Mouse (Mus musculus) intestine, embryonic 14.5 days (tissue): ENCODE results near the gene Tasp1. TPM values are rescaled to one million over a fixed set of nuclear protein-coding genes. Genes with fewer than 3 reads are reported as not detected.

ENCODE experiments used
- ATAC-seq: fragments of 200-750 bp; cut with Nextera tagmentation; replicated peaks from 2 replicates; pipeline ENCODE4 v1.8.0; 2017; ENCODE audit warnings: low read depth, moderate number of reproducible peaks, moderate TSS enrichment, moderate library complexity; ENCODE audit not compliant: low FRiP score, low TSS enrichment
- DNase-seq: peaks from one replicate; pipeline ENCODE4 v3.0.0-alpha.2; 2018; ENCODE audit warnings: low spot score
- H3K27ac ChIP-seq: fragments of 300-500 bp; sonication (generic); 2 replicates; pipeline ENCODE4 v1.5.1; 2014; ENCODE audit warnings: low read depth, mild to moderate bottlenecking, control low read depth
- H3K27me3 ChIP-seq: fragments of 300-500 bp; sonication (generic); replicated peaks from 2 replicates; pipeline ENCODE4 v1.6.1; 2014; ENCODE audit warnings: low read length, control low read depth; ENCODE audit not compliant: control insufficient read depth, insufficient read depth
- H3K36me3 ChIP-seq: fragments of 300-500 bp; sonication (generic); 2 replicates; pipeline ENCODE4 v1.6.1; 2014; ENCODE audit warnings: low read length, control low read depth; ENCODE audit not compliant: control insufficient read depth, insufficient read depth
- H3K4me1 ChIP-seq: fragments of 300-500 bp; sonication (generic); replicated peaks from 2 replicates; pipeline ENCODE4 v1.6.1; 2014; ENCODE audit warnings: low read length, control low read depth, mixed read lengths; ENCODE audit not compliant: control insufficient read depth, insufficient read depth
- H3K4me2 ChIP-seq: fragments of 300-500 bp; sonication (generic); 2 replicates; pipeline ENCODE4 v1.6.1; 2014; ENCODE audit warnings: low read length
- H3K4me3 ChIP-seq: fragments of 300-500 bp; sonication (generic); 2 replicates; pipeline ENCODE4 v1.5.1; 2014; ENCODE audit warnings: low read depth, low read length, control low read depth, mixed read lengths
- H3K9ac ChIP-seq: fragments of 300-500 bp; sonication (generic); 2 replicates; pipeline ENCODE4 v1.6.1; 2014; ENCODE audit warnings: mild to moderate bottlenecking, low read length
- H3K9me3 ChIP-seq: fragments of 300-500 bp; sonication (generic); 2 replicates; pipeline ENCODE4 v1.6.1; 2016; ENCODE audit warnings: low read length, control low read depth; ENCODE audit not compliant: control insufficient read depth
- WGBS: fragments of 180-500 bp; shearing (Covaris S2); extraction: QIAGEN DNeasy Blood & Tissue Kit; methylation state at CpG from one replicate; pipeline ENCODE4 v1.1.7; 2014; 5-methylcytosine and 5-hydroxymethylcytosine counted together
- polyA plus RNA-seq: library from polyadenylated mRNA; unstranded; fragments of >200 nt; fragmentation: Nextera tagmentation; extraction: Ambion mirVana; gene quantifications from 2 replicates; pipeline ENCODE4 v1.2.1, GENCODE M21; 2014

Tasp1 gene
- polyA plus RNA-seq, 1 experiment from 2014 or later = 19.5 TPM

- DNase-seq = no peak
- no peak for ATAC-seq
- Histone ChIP-seq H3K9me3 (no peaks in the 10 kb centered on the region), H3K9ac (no peak overlapping the region), H3K4me1 (no peaks in the 10 kb centered on the region), H3K27ac (no peak overlapping the region), H3K4me3 (no peak overlapping the region), H3K4me2 (no peak overlapping the region), H3K27me3 (no peaks in the 10 kb centered on the region), H3K36me3 (no peaks in the 10 kb centered on the region)
- 20% methylated on average over 3 of the region's 3 CpGs for WGBS
These were observed 207.0 kb downstream of the Tasp1 start for GRCm38 (mm10) chr2:139859424-139860132.

- no peak for DNase-seq
- Histone ChIP-seq H3K9me3 (no peaks in the 10 kb centered on the region), H3K9ac (no peak overlapping the region), H3K27me3 (no peaks in the 10 kb centered on the region), H3K27ac (no peak overlapping the region), H3K4me3 (no peak overlapping the region), H3K4me1 (0 out of 2 replicates have a peak, but pooled peaks cover 3% of the 10 kb centered on the region), H3K4me2 (no peak overlapping the region), H3K36me3 (no peaks in the 10 kb centered on the region)
- 90% methylated on average over 1 of the region's 1 CpGs for WGBS
- ATAC-seq = no peak
These were observed 217.0 kb downstream of the Tasp1 start for GRCm38 (mm10) chr2:139849621-139850020.

- H3K4me3 ChIP-seq = no peak overlapping the region
- no peaks in the 10 kb centered on the region for H3K27me3 ChIP-seq
- no peak overlapping the region for H3K9ac ChIP-seq
- no peaks in the 10 kb centered on the region for H3K9me3 ChIP-seq
- no peak overlapping the region for H3K27ac ChIP-seq
- WGBS = 61% methylated on average over 1 of the region's 1 CpGs
- H3K36me3 ChIP-seq = no peaks in the 10 kb centered on the region
- H3K4me2 ChIP-seq = no peak overlapping the region
- DNase-seq (no peak), ATAC-seq (no peak)
- H3K4me1 ChIP-seq = no peaks in the 10 kb centered on the region
These were observed 225.2 kb downstream of the Tasp1 start for GRCm38 (mm10) chr2:139841359-139841758.

GRCm38 (mm10) chr2:139840941-139841340, 225.7 kb downstream of the Tasp1 start:
- WGBS = 58% methylated on average over 5 of the region's 5 CpGs
- no peaks in the 10 kb centered on the region for H3K36me3 ChIP-seq

GRCm38 (mm10) chr2:139821589-139822378, 244.8 kb downstream of the Tasp1 start:
- H3K4me2 ChIP-seq = no peak overlapping the region
- no peak overlapping the region for H3K9ac ChIP-seq
- ATAC-seq = peak; percentile 77
- H3K27ac ChIP-seq = 0 out of 2 replicates have a peak overlapping the region, but pooled peaks have one; percentile 17
- H3K4me1 ChIP-seq = peaks cover 11% of the 10 kb centered on the region
- no peaks in the 10 kb centered on the region for H3K27me3 ChIP-seq
- no peaks in the 10 kb centered on the region for H3K9me3 ChIP-seq
- 27% methylated on average over 8 of the region's 8 CpGs for WGBS
- H3K4me3 ChIP-seq = no peak overlapping the region
- no peaks in the 10 kb centered on the region for H3K36me3 ChIP-seq
- no peak for DNase-seq

More at GRCm38 (mm10) chr2:139840941-139841340, 225.7 kb downstream of the Tasp1 start:
- H3K27ac ChIP-seq = no peak overlapping the region
- 0 out of 2 replicates have a peak, but pooled peaks have one; percentile 36 for ATAC-seq
- H3K9me3 ChIP-seq = no peaks in the 10 kb centered on the region
- H3K4me1 ChIP-seq = no peaks in the 10 kb centered on the region
- H3K9ac ChIP-seq = no peak overlapping the region
- H3K27me3 ChIP-seq = no peaks in the 10 kb centered on the region
- H3K4me2 ChIP-seq = no peak overlapping the region
- no peak for DNase-seq
- no peak overlapping the region for H3K4me3 ChIP-seq

GRCm38 (mm10) chr2:139817275-139817674, 249.3 kb downstream of the Tasp1 start:
- H3K9ac ChIP-seq = no peak overlapping the region
- no peaks in the 10 kb centered on the region for H3K36me3 ChIP-seq
- H3K9me3 ChIP-seq = no peaks in the 10 kb centered on the region
- no peak overlapping the region for H3K4me2 ChIP-seq
- peaks cover 11% of the 10 kb centered on the region for H3K4me1 ChIP-seq
- no peak overlapping the region for H3K4me3 ChIP-seq
- no peak overlapping the region for H3K27ac ChIP-seq
- 76% methylated on average over 3 of the region's 3 CpGs for WGBS
- no peaks in the 10 kb centered on the region for H3K27me3 ChIP-seq
- ATAC-seq = no peak
- DNase-seq = no peak

- WGBS = 93% methylated on average over 6 of the region's 6 CpGs
- Histone ChIP-seq H3K27me3 (no peaks in the 10 kb centered on the region), H3K4me2 (no peak overlapping the region), H3K4me1 (no peaks in the 10 kb centered on the region), H3K9me3 (no peaks in the 10 kb centered on the region), H3K27ac (no peak overlapping the region), H3K9ac (no peak overlapping the region), H3K4me3 (no peak overlapping the region), H3K36me3 (no peaks in the 10 kb centered on the region)
- DNase-seq (no peak), ATAC-seq (no peak)
These were observed 258.7 kb downstream of the Tasp1 start for GRCm38 (mm10) chr2:139807887-139808286.

- H3K4me3 ChIP-seq = no peak overlapping the region
- no peak for ATAC-seq
- no peaks in the 10 kb centered on the region for H3K4me1 ChIP-seq
- no peaks in the 10 kb centered on the region for H3K36me3 ChIP-seq
- H3K27me3 ChIP-seq = no peaks in the 10 kb centered on the region
- DNase-seq = no peak
- 75% methylated on average over 7 of the region's 7 CpGs for WGBS
- no peaks in the 10 kb centered on the region for H3K9me3 ChIP-seq
- no peak overlapping the region for H3K9ac ChIP-seq
- H3K27ac ChIP-seq = no peak overlapping the region
- no peak overlapping the region for H3K4me2 ChIP-seq
These were observed 262.6 kb downstream of the Tasp1 start for GRCm38 (mm10) chr2:139804041-139804440.
